Mouse (Mus musculus) hematopoietic stem cell, adult 5-6 weeks (primary cell): ENCODE results near the gene Dennd1b. TPM values are rescaled to one million over a fixed set of nuclear protein-coding genes. Genes with fewer than 3 reads are reported as not detected.

Source experiments
- ATAC-seq, 2 experiments: fragments of 125-278 bp in 1 of 2; replicated peaks in 1 of 2; 2 replicates each; pipeline ENCODE4 v1.8.0; 2016 to 2017; ENCODE audit warnings: inconsistent platforms in 2 of 2, mild to moderate bottlenecking in 2 of 2, moderate number of reproducible peaks in 2 of 2, low read depth in 1 of 2, moderate TSS enrichment in 1 of 2; ENCODE audit not compliant: low FRiP score in 2 of 2, poor library complexity in 2 of 2, severe bottlenecking in 2 of 2, insufficient read depth in 1 of 2, low TSS enrichment in 1 of 2
- total RNA-seq: library from RNA; stranded (forward); fragments of 172-1452, 232-1000 nt; gene quantifications from 2 replicates; pipeline ENCODE4 v1.2.3, GENCODE M21; 2017

The Dennd1b gene
- total RNA-seq, 1 experiment from 2014 or later: 50.7 TPM

GRCm38 (mm10) chr1:139192635-139193034 lies 229.4 kb downstream of the Dennd1b start:
- no peak for ATAC-seq

GRCm38 (mm10) chr1:139194011-139194410 lies 230.8 kb downstream of the Dennd1b start:
- no peak for ATAC-seq

- no peak for ATAC-seq
Observed at GRCm38 (mm10) chr1:139194428-139195028, 231.3 kb downstream of the Dennd1b start.

DNA sequence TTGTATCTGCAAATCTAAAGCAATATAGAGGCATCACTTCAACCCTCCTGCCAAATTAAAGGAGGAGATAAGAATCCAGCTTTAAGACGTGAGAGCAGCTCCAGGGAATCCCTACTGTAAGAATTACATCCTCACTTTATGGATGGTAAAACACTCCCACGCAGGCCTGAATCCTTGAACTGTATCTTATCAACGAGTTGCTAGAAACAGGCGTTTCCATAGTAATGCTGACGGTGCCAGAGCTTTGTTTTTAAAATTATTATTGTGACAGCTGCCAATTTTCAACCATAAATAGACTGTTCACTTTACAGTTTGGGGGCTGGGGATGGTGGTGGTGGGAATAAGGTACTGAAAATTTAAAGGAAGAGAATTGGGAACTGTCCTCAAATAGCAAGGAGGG lies 239.8 kb downstream of the Dennd1b start:
- ATAC-seq: no peak

- ATAC-seq: no peak
Observed at GRCm38 (mm10) chr1:139206259-139206658, 243.0 kb downstream of the Dennd1b start.

DNA sequence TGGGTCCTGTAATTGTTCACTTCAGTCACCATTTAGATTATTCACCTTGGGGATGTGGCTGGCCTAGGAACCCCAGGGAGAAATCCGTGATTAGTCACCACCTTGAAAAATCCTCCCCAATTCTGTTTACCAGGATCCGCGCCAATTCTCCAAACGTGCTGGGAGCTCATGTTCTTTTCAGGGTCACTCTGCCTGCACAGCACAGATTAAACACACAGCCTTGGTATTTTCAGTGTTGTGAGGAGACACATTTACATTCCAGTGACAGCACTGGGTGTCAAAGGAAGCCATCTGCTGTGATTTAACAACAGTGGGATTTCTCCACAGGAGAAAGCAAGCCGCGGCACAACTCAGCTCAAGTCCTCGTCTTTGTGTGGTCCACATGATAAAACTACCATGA lies 246.6 kb downstream of the Dennd1b start:
- no peak for ATAC-seq

GRCm38 (mm10) chr1:139210505-139210904 lies 247.3 kb downstream of the Dennd1b start:
- ATAC-seq: no peak

DNA sequence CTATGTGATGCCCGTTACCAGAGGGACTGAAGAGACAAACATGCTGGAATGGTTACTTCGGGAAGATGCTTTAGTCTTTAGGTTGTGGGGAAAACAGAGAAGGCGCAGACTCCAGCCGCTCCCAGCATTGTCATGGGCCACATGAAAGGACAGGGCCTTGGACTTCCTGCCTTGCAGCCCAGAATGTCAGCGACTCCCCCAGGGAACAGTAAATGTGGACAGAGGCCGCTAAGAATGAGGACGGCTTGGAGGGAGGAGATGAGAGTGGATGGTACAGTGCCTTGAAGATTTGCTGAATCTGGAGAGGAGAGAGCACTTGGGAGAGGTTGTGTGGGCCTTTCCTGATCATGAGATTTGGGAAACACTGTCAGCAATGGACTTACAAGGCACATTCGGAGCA lies 252.1 kb downstream of the Dennd1b start:
- no peak for ATAC-seq

DNA sequence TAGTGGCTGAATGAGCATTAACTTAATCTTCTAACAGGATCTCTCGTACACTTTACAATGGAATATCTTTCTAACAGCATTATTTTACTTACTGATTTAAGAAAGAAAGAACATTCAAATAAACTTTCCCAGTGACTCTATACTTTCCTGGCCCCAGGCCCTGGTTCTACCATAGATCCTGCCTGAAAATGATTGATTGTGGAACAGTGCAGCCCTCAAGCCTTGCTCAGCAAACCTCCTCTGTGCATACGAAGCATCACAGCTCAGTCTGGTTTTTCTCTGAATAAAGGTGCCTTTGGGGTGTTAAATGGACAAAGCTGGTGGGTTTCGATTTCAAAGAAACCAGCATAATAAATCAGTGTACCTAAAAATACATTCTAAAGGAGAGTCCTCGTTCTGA lies 260.6 kb downstream of the Dennd1b start:
- no peak for ATAC-seq

DNA sequence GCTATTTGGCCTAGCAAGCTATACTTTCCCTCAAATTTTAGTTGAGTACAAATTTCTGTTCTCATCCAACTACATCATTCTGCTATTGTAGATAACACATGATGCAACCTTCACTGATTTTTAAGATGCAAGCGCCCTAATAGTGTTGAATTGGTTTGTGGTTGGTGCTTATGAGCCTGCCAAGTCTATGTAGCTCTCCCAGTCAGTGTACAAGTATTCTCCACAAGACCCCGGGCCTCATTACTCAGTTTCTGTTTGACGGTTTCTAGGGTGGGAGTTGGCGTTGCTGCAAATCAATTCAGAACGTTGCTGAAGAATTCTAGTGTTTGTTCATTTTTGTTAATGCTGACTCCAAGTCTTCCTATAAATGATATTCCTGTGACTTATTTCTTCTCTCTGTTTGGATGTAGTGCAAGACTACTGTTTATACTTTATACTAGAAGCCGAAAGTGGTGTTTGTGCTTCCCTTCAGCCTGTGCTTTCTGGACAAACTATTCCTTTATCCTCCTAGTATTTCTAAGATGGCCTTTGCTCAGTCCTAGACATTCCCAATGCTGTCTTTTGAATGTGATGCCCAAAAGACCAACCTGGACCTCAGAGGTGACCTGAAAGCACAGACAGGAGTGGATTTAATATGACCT lies 261.2 kb downstream of the Dennd1b start:
- no peak for ATAC-seq

Other genes starting within 250 kb of the Dennd1b start
- gene Lhx9, start 114.9 kb upstream of the Dennd1b start, total RNA-seq: not detected in 2 replicates
- 8.1 and 9.9 TPM in 2 replicates for gene 2310009B15Rik, start 106.6 kb upstream of the Dennd1b start, total RNA-seq